Mouse (Mus musculus): ENCODE data around the gene Wdr59.

DNA sequence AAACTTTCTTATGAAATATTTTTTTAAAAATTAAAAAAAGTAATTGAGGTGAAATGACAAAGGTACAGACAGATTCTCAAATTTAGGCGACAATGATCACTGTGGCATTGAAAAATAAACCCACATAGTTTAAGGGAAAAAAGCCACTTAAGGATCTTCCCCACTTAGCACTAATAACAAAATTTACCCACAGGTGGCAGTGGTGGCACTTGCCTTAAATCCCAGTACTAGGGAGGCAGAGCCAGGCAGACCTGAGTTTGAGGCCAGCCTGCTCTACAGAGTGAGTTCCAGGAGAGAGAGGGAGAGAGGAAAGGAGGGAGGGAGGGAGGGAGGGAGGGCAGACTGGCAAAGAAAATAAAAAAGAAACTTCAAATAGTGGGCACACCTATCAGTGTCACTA, 56.6 kb downstream of the Wdr59 start:
- TF ChIP-seq CTCF (IDR thresholded peaks at IDR 0.05; ENCODE audit: insufficient read depth, low read length) = peak; percentile 30; the same call in 1 of the 2 replicates
- no peak for TF ChIP-seq POLR2A (IDR thresholded peaks at IDR 0.05; ENCODE audit: borderline replicate concordance, extremely low read depth, low read depth, low read length)
